Mouse (Mus musculus): ENCODE measurements around the gene Rab5a. TPM values are rescaled to one million over a fixed set of nuclear protein-coding genes. Genes with fewer than 3 reads are reported as not detected.

Rab5a gene
- polyA plus RNA-seq, 1 experiment from 2014 or later, result 87.6 TPM

DNA sequence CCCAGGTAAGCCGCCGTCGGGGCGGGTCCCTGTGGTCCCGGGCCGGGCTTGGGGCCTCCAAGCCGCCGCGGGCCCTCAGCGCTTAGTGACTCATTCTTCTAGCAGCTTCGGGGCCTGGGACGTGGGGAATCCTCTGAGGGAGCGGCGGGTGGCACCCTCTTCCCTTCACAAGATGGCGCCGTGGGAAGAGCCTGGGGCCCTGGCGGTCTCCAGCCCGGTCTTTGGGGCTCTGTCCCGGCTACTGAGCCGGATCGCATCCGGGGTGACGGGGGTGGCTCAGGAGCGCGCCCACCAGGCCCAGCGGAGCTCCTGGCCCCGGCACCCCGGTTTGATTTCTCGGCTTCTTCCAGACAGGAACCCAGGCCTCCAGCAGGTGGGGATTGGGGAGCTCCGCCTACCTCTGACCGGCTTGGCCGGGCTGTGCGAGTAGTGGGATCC is 589 bp downstream of the Rab5a start:
- DNase-seq (ENCODE audit: low spot score) (peak; percentile 81), ATAC-seq (replicated peaks; ENCODE audit: low FRiP score) (peak; percentile 8; the same call in 1 of the 2 replicates)
- peak overlapping the region; percentile 93 for H3K27ac ChIP-seq (ENCODE audit: low read depth, low read length)
- H3K9ac ChIP-seq (ENCODE audit: low read length), result peak overlapping the region; percentile 87
- peaks cover 2% of the 10 kb centered on the region; the same call in 1 of the 2 replicates for H3K4me1 ChIP-seq (replicated peaks; ENCODE audit: control insufficient read depth, insufficient read depth, low read length)
- peak overlapping the region; percentile 91 for H3K4me3 ChIP-seq (ENCODE audit: low read depth, low read length)
- under 1% methylated on average over 32 of the region's 33 CpGs for WGBS
- H3K27me3 ChIP-seq (ENCODE audit: control insufficient read depth, insufficient read depth, low read length), result no peaks in the 10 kb centered on the region
- H3K4me2 ChIP-seq (ENCODE audit: low read depth, low read length, severe bottlenecking), result peak overlapping the region; percentile 52
- H3K36me3 ChIP-seq (ENCODE audit: control insufficient read depth, insufficient read depth, low read length), result no peaks in the 10 kb centered on the region
- no peaks in the 10 kb centered on the region for H3K9me3 ChIP-seq (ENCODE audit: control insufficient read depth, low read length)

DNA sequence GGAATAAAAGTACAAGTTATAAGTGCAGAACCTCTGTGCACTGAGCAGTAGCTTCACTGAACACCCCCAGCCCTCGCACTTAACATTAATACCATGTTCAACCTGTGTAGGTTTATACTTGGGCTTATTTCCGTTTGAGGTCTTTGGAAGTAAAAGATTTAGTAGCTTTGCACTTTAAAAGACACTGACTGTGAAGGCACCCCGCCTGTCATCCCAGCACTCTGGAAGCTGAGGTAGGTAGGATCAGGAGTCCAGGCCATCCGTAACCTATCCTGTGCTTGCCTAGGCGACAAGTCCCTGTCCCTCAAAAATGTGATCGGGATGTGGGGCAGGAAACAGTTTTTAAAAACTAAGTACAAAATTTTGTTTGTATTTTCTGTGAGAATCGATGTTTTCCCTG is 1.4 kb downstream of the Rab5a start:
- no peaks in the 10 kb centered on the region for H3K36me3 ChIP-seq (ENCODE audit: control insufficient read depth, insufficient read depth, low read length)
- H3K9me3 ChIP-seq (ENCODE audit: control insufficient read depth, low read length), result no peaks in the 10 kb centered on the region
- WGBS, result 63% methylated on average over 7 of the region's 7 CpGs
- peak overlapping the region; percentile 91 for H3K4me3 ChIP-seq (ENCODE audit: low read depth, low read length)
- no peaks in the 10 kb centered on the region for H3K27me3 ChIP-seq (ENCODE audit: control insufficient read depth, insufficient read depth, low read length)
- DNase-seq (ENCODE audit: low spot score), result no peak
- H3K4me1 ChIP-seq (replicated peaks; ENCODE audit: control insufficient read depth, insufficient read depth, low read length), result peaks cover 2% of the 10 kb centered on the region; the same call in 1 of the 2 replicates
- H3K4me2 ChIP-seq (ENCODE audit: low read depth, low read length, severe bottlenecking), result peak overlapping the region; percentile 52
- H3K27ac ChIP-seq (ENCODE audit: low read depth, low read length), result no peak overlapping the region
- ATAC-seq (replicated peaks; ENCODE audit: low FRiP score), result no peak
- peak overlapping the region; percentile 87 for H3K9ac ChIP-seq (ENCODE audit: low read length)

DNA sequence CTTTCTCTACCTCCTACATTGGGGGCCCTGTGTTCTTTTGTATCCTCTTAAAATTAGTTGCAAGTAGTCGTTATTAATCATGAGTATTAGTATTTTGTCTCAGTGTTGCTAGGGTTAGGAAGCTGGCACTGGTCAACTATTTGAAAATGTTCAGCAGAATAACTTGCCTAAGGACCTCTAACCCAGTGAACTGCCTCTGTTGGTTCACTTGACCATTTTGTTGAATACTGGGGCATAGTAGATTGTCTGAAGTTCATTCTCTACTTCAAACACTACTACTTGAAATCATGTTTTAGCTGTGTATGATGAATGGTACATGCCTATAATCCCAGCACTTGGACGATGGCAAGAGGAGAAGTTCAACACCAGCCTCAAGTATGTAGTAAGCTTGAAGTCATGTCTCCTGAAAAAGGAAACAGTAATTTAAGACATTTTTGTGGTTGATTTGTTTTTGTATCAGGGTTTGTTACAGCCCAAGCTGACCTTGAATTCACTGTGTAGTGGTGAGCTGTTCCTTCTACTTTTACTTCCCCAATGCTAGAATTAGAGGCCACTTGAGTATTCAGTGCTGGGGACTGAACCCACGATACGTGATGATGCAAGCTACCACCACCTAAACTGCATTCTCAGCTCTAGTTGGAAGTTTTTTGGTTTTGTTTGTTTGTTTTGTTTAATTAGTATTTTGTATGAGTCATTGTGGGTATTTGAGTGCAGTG is 9.4 kb downstream of the Rab5a start:
- H3K27ac ChIP-seq (ENCODE audit: low read depth, low read length), result no peak overlapping the region
- no peaks in the 10 kb centered on the region for H3K4me1 ChIP-seq (replicated peaks; ENCODE audit: control insufficient read depth, insufficient read depth, low read length)
- H3K9ac ChIP-seq (ENCODE audit: low read length), result no peak overlapping the region
- DNase-seq (ENCODE audit: low spot score) (no peak), ATAC-seq (replicated peaks; ENCODE audit: low FRiP score) (no peak)
- H3K27me3 ChIP-seq (ENCODE audit: control insufficient read depth, insufficient read depth, low read length), result no peaks in the 10 kb centered on the region
- no peaks in the 10 kb centered on the region for H3K9me3 ChIP-seq (ENCODE audit: control insufficient read depth, low read length)
- H3K36me3 ChIP-seq (ENCODE audit: control insufficient read depth, insufficient read depth, low read length), result no peaks in the 10 kb centered on the region
- no peak overlapping the region for H3K4me2 ChIP-seq (ENCODE audit: low read depth, low read length, severe bottlenecking)
- H3K4me3 ChIP-seq (ENCODE audit: low read depth, low read length), result no peak overlapping the region
- WGBS, result 89% methylated on average over 4 of the region's 4 CpGs

DNA sequence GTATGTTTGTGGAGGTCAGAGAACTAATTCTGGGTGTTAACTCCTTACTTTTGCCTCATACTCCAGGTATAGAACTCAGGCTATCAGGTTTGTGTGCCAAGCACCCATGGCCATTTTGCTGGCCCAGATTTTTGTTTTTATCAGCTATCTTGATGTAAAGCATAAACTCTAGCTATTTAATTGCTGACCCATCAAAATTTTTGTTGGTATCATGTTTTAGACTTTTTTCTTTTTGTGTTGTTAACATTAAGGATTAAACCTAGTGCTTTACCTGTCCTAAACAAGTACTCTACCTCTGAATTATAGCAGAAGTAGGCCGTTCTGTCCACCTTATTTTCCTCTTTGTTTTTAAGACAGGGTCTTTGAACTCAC is 10.0 kb downstream of the Rab5a start:
- DNase-seq (ENCODE audit: low spot score) (no peak), ATAC-seq (replicated peaks; ENCODE audit: low FRiP score) (no peak)
- Histone ChIP-seq H3K4me1 (replicated peaks; ENCODE audit: control insufficient read depth, insufficient read depth, low read length) (no peaks in the 10 kb centered on the region), H3K27ac (ENCODE audit: low read depth, low read length) (no peak overlapping the region), H3K4me2 (ENCODE audit: low read depth, low read length, severe bottlenecking) (no peak overlapping the region), H3K36me3 (ENCODE audit: control insufficient read depth, insufficient read depth, low read length) (no peaks in the 10 kb centered on the region; the same call in 1 of the 2 replicates), H3K27me3 (ENCODE audit: control insufficient read depth, insufficient read depth, low read length) (no peaks in the 10 kb centered on the region), H3K9ac (ENCODE audit: low read length) (no peak overlapping the region), H3K9me3 (ENCODE audit: control insufficient read depth, low read length) (no peaks in the 10 kb centered on the region), H3K4me3 (ENCODE audit: low read depth, low read length) (no peak overlapping the region)
- 86% methylated on average over 1 of the region's 1 CpGs for WGBS

DNA sequence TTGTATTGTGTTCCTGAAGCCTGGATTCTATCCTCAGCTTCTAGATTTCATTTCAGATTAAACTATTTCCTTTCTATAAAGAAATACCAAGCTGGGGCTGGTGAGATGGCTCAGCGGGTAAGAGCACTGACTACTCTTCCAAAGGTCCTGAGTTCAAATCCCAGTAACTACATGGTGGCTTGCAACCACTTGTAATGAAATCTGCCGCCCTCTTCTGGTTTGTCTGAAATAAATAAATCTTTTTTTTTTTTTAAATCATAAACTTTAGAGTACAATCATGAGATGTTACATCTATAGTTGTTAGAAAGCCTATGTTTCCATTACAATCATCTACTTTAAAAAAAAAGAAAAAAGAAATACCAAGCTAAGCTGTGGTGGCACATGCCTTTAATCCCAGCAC is 23.9 kb downstream of the Rab5a start:
- Histone ChIP-seq H3K4me1 (replicated peaks; ENCODE audit: control insufficient read depth, insufficient read depth, low read length) (no peaks in the 10 kb centered on the region), H3K36me3 (ENCODE audit: control insufficient read depth, insufficient read depth, low read length) (peaks cover 6% of the 10 kb centered on the region; the same call in 1 of the 2 replicates), H3K27ac (ENCODE audit: low read depth, low read length) (no peak overlapping the region), H3K9ac (ENCODE audit: low read length) (no peak overlapping the region), H3K27me3 (ENCODE audit: control insufficient read depth, insufficient read depth, low read length) (no peaks in the 10 kb centered on the region), H3K4me2 (ENCODE audit: low read depth, low read length, severe bottlenecking) (no peak overlapping the region), H3K9me3 (ENCODE audit: control insufficient read depth, low read length) (no peaks in the 10 kb centered on the region), H3K4me3 (ENCODE audit: low read depth, low read length) (no peak overlapping the region)
- no peak for DNase-seq (ENCODE audit: low spot score)
- no peak for ATAC-seq (replicated peaks; ENCODE audit: low FRiP score)
- 94% methylated on average over 2 of the region's 2 CpGs for whole genome bisulfite sequencing

DNA sequence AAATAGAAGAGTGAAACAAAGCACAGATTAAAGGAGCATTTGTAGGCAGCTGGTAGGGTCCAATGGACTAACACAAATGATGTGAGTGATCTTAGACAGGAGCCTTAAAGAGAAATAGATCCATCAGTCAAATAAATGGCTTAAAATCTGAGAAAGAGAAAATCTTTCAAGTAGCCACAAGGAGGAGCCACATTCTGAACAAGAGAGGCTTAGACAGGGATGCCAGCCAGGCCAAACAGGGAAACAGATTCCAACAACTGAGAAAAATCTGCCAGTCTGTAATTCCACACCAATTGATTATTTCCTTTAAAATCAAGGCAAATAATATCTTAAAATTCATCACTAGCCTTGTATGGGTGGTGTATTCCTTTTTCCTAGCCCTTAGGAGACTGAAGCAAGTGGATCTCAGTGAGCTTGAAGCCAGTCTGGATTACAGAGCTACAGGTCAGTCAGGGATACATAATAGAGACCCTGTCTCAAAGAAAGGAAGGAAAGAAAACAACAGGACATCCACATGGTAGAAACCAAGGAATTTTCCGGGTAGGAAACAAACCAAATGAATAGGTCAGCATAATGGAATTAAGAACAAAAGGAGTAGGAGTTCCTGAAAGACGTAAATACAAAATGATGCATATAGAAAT is 33.4 kb downstream of the Rab5a start:
- WGBS, result 80% methylated on average over 2 of the region's 2 CpGs
- no peak overlapping the region for H3K9ac ChIP-seq (ENCODE audit: low read length)
- peak; percentile 44 for ATAC-seq (replicated peaks; ENCODE audit: low FRiP score)
- no peak overlapping the region for H3K4me2 ChIP-seq (ENCODE audit: low read depth, low read length, severe bottlenecking)
- H3K9me3 ChIP-seq (ENCODE audit: control insufficient read depth, low read length), result no peaks in the 10 kb centered on the region
- H3K4me1 ChIP-seq (replicated peaks; ENCODE audit: control insufficient read depth, insufficient read depth, low read length), result no peaks in the 10 kb centered on the region
- no peak overlapping the region for H3K27ac ChIP-seq (ENCODE audit: low read depth, low read length)
- H3K36me3 ChIP-seq (ENCODE audit: control insufficient read depth, insufficient read depth, low read length), result no peaks in the 10 kb centered on the region
- no peak overlapping the region for H3K4me3 ChIP-seq (ENCODE audit: low read depth, low read length)
- no peak for DNase-seq (ENCODE audit: low spot score)
- H3K27me3 ChIP-seq (ENCODE audit: control insufficient read depth, insufficient read depth, low read length), result no peaks in the 10 kb centered on the region

DNA sequence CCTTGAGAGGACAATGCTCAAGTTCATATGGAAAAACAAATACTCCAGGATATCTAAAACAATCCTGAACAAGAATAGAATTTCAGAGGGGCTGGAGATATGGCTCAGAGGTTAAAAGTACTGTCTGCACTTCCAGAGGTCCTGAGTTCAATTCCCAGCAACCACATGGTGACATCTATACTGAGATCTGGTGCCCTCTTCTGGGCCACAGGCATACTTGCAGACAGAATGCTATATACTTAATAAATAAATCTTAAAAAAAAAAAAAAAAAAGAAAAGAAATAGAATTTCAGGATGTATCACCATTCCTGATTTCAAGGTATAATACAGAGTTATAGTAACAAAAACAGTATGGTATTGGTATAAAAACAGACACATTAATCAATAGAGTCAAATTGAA is 40.3 kb downstream of the Rab5a start:
- no peak overlapping the region for H3K27ac ChIP-seq (ENCODE audit: low read depth, low read length)
- H3K4me3 ChIP-seq (ENCODE audit: low read depth, low read length), result no peak overlapping the region
- no peak overlapping the region for H3K4me2 ChIP-seq (ENCODE audit: low read depth, low read length, severe bottlenecking)
- no peaks in the 10 kb centered on the region for H3K27me3 ChIP-seq (ENCODE audit: control insufficient read depth, insufficient read depth, low read length)
- H3K9ac ChIP-seq (ENCODE audit: low read length), result no peak overlapping the region
- ATAC-seq (replicated peaks; ENCODE audit: low FRiP score) (no peak), DNase-seq (ENCODE audit: low spot score) (no peak)
- H3K9me3 ChIP-seq (ENCODE audit: control insufficient read depth, low read length), result no peaks in the 10 kb centered on the region
- no peaks in the 10 kb centered on the region for H3K4me1 ChIP-seq (replicated peaks; ENCODE audit: control insufficient read depth, insufficient read depth, low read length)
- H3K36me3 ChIP-seq (ENCODE audit: control insufficient read depth, insufficient read depth, low read length), result no peaks in the 10 kb centered on the region

DNA sequence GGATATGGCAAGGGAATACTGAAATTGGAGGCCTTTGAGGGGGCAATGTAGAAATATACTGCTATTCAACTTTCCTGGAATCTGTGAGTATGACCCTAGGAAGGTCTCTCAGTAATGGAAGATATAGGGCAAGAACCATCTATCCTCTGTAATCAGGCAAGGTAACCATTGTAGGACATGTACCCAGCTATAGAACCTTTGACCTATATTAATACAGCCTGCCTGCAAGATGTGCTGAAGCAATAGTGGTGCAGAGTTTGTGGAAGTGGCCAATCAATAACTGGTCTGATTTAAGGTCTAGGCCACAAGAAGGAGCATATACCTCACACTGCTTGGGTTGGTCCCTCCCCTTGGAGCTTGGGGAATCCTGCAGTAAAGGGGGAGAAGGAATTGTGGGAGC is 41.5 kb downstream of the Rab5a start:
- H3K4me2 ChIP-seq (ENCODE audit: low read depth, low read length, severe bottlenecking), result no peak overlapping the region
- DNase-seq (ENCODE audit: low spot score), result no peak
- no peak for ATAC-seq (replicated peaks; ENCODE audit: low FRiP score)
- H3K27ac ChIP-seq (ENCODE audit: low read depth, low read length), result no peak overlapping the region
- no peak overlapping the region for H3K4me3 ChIP-seq (ENCODE audit: low read depth, low read length)
- H3K27me3 ChIP-seq (ENCODE audit: control insufficient read depth, insufficient read depth, low read length), result no peaks in the 10 kb centered on the region
- H3K9ac ChIP-seq (ENCODE audit: low read length), result no peak overlapping the region
- no peaks in the 10 kb centered on the region for H3K4me1 ChIP-seq (replicated peaks; ENCODE audit: control insufficient read depth, insufficient read depth, low read length)
- no peaks in the 10 kb centered on the region for H3K36me3 ChIP-seq (ENCODE audit: control insufficient read depth, insufficient read depth, low read length)
- no peaks in the 10 kb centered on the region for H3K9me3 ChIP-seq (ENCODE audit: control insufficient read depth, low read length)

DNA sequence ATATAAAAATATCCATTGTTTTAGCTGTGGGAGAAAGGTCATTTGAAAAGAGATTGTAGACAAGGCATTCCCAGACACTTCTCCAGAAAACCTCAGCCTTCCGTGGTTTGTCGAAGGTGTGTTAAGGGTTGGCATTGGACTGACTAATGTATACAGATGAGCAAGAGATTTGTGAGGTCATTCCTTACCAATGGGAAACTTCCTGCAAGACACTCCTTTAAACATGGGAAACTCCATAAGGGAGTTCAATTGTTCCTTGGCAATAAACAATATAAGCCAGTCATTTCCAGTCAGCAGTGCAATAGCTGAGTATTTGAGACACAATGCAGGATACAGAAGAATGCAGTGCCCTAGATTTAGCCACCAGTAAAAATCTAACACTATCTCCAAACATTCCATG is 49.0 kb downstream of the Rab5a start:
- Histone ChIP-seq H3K36me3 (ENCODE audit: control insufficient read depth, insufficient read depth, low read length) (no peaks in the 10 kb centered on the region), H3K4me1 (replicated peaks; ENCODE audit: control insufficient read depth, insufficient read depth, low read length) (no peaks in the 10 kb centered on the region), H3K4me3 (ENCODE audit: low read depth, low read length) (no peak overlapping the region), H3K27ac (ENCODE audit: low read depth, low read length) (no peak overlapping the region), H3K4me2 (ENCODE audit: low read depth, low read length, severe bottlenecking) (no peak overlapping the region), H3K27me3 (ENCODE audit: control insufficient read depth, insufficient read depth, low read length) (no peaks in the 10 kb centered on the region), H3K9ac (ENCODE audit: low read length) (no peak overlapping the region), H3K9me3 (ENCODE audit: control insufficient read depth, low read length) (no peaks in the 10 kb centered on the region)
- ATAC-seq (replicated peaks; ENCODE audit: low FRiP score), result no peak
- no peak for DNase-seq (ENCODE audit: low spot score)
- 85% methylated on average over 2 of the region's 2 CpGs for WGBS

Measured in forebrain, embryonic 11.5 days (tissue).